Mouse (Mus musculus): Measurements from ENCODE around the gene Trim31. TPM values are rescaled to one million over a fixed set of nuclear protein-coding genes. Genes with fewer than 3 reads are reported as not detected.
A peak's percentile ranks its signal among the peaks of the same experiment; 100 is the strongest.

The Trim31 gene
- polyA plus RNA-seq, 2 experiments = not detected

- DNase-seq (ENCODE audit: low read depth in 3 of 3, low spot score in 3 of 3) = peak in 2 of 3 experiments; percentile 14 to 24
- no peaks in the 10 kb centered on the region; the same call in none of the 2 replicates for H3K27me3 ChIP-seq (ENCODE audit: control insufficient read depth, insufficient read depth, low read length)
- WGBS (ENCODE audit: insufficient replicate concordance) = 8% methylated on average over 9 of the region's 9 CpGs
- H3K27ac ChIP-seq = no peak overlapping the region
- ATAC-seq (ENCODE audit: insufficient read depth) = no peak
- H3K4me2 ChIP-seq (ENCODE audit: low read depth) = no peak overlapping the region
- H3K9ac ChIP-seq (replicated peaks) = no peak overlapping the region
- TF ChIP-seq CTCF (IDR thresholded peaks at IDR 0.05; ENCODE audit: low read depth) (peak; percentile 90), EP300 (IDR thresholded peaks at IDR 0.05; ENCODE audit: low read depth) (no peak)
- no peak overlapping the region for H3K4me3 ChIP-seq (ENCODE audit: insufficient read depth in 1 of 2, low read depth in 2 of 2, low read length in 2 of 2)
- no peaks in the 10 kb centered on the region for H3K4me1 ChIP-seq (replicated peaks; ENCODE audit: control insufficient read depth in 2 of 2, insufficient read depth in 2 of 2, low read length in 1 of 2)
- no peaks in the 10 kb centered on the region for H3K9me3 ChIP-seq (ENCODE audit: control insufficient read depth, low read length)
- no peaks in the 10 kb centered on the region for H3K36me3 ChIP-seq (replicated peaks; ENCODE audit: control insufficient read depth, insufficient read depth, low read depth)
These were observed 17.2 kb downstream of the Trim31 start for GRCm38 (mm10) chr17:36915076-36915475.

GRCm38 (mm10) chr17:36920239-36920638 lies 22.3 kb downstream of the Trim31 start:
- H3K27ac ChIP-seq = no peak overlapping the region
- DNase-seq (ENCODE audit: low read depth in 3 of 3, low spot score in 3 of 3) = no peak
- H3K9me3 ChIP-seq (ENCODE audit: control insufficient read depth, low read length) = no peaks in the 10 kb centered on the region
- H3K36me3 ChIP-seq (replicated peaks; ENCODE audit: control insufficient read depth, insufficient read depth, low read depth) = no peaks in the 10 kb centered on the region
- H3K4me1 ChIP-seq (replicated peaks; ENCODE audit: control insufficient read depth in 2 of 2, insufficient read depth in 2 of 2, low read length in 1 of 2) = no peaks in the 10 kb centered on the region
- ATAC-seq (ENCODE audit: insufficient read depth) = no peak
- no peaks in the 10 kb centered on the region; the same call in 1 of the 2 replicates for H3K27me3 ChIP-seq (ENCODE audit: control insufficient read depth, insufficient read depth, low read length)
- no peak overlapping the region for H3K4me3 ChIP-seq (ENCODE audit: insufficient read depth in 1 of 2, low read depth in 2 of 2, low read length in 2 of 2)
- no peak overlapping the region for H3K9ac ChIP-seq (replicated peaks)
- no peak for TF ChIP-seq CTCF (IDR thresholded peaks at IDR 0.05; ENCODE audit: low read depth)
- TF ChIP-seq EP300 (IDR thresholded peaks at IDR 0.05; ENCODE audit: low read depth) = no peak
- 37% methylated on average over 15 of the region's 15 CpGs for WGBS (ENCODE audit: insufficient replicate concordance)
- H3K4me2 ChIP-seq (ENCODE audit: low read depth) = no peak overlapping the region

- Histone ChIP-seq H3K27me3 (ENCODE audit: control insufficient read depth, insufficient read depth, low read length) (no peaks in the 10 kb centered on the region), H3K4me3 (ENCODE audit: insufficient read depth in 1 of 2, low read depth in 2 of 2, low read length in 2 of 2) (no peak overlapping the region), H3K27ac (no peak overlapping the region), H3K4me1 (replicated peaks; ENCODE audit: control insufficient read depth in 2 of 2, insufficient read depth in 2 of 2, low read length in 1 of 2) (no peaks in the 10 kb centered on the region), H3K9me3 (ENCODE audit: control insufficient read depth, low read length) (no peaks in the 10 kb centered on the region), H3K36me3 (replicated peaks; ENCODE audit: control insufficient read depth, insufficient read depth, low read depth) (no peaks in the 10 kb centered on the region), H3K4me2 (ENCODE audit: low read depth) (no peak overlapping the region), H3K9ac (replicated peaks) (no peak overlapping the region)
- ATAC-seq (ENCODE audit: insufficient read depth) (no peak), DNase-seq (ENCODE audit: low read depth in 3 of 3, low spot score in 3 of 3) (no peak)
- TF ChIP-seq CTCF (IDR thresholded peaks at IDR 0.05; ENCODE audit: low read depth) (no peak), EP300 (IDR thresholded peaks at IDR 0.05; ENCODE audit: low read depth) (no peak)
- WGBS (ENCODE audit: insufficient replicate concordance) = 56% methylated on average over 4 of the region's 4 CpGs
These were observed 24.8 kb downstream of the Trim31 start for GRCm38 (mm10) chr17:36922715-36923114.

- Histone ChIP-seq H3K4me2 (ENCODE audit: low read depth) (no peak overlapping the region), H3K27me3 (ENCODE audit: control insufficient read depth, insufficient read depth, low read length) (no peaks in the 10 kb centered on the region), H3K9ac (replicated peaks) (no peak overlapping the region), H3K36me3 (replicated peaks; ENCODE audit: control insufficient read depth, insufficient read depth, low read depth) (no peaks in the 10 kb centered on the region), H3K4me1 (replicated peaks; ENCODE audit: control insufficient read depth in 2 of 2, insufficient read depth in 2 of 2, low read length in 1 of 2) (no peaks in the 10 kb centered on the region), H3K9me3 (ENCODE audit: control insufficient read depth, low read length) (no peaks in the 10 kb centered on the region), H3K4me3 (ENCODE audit: insufficient read depth in 1 of 2, low read depth in 2 of 2, low read length in 2 of 2) (no peak overlapping the region), H3K27ac (no peak overlapping the region)
- TF ChIP-seq CTCF (IDR thresholded peaks at IDR 0.05; ENCODE audit: low read depth) (no peak), EP300 (IDR thresholded peaks at IDR 0.05; ENCODE audit: low read depth) (no peak)
- no peak for DNase-seq (ENCODE audit: low read depth in 3 of 3, low spot score in 3 of 3)
- ATAC-seq (ENCODE audit: insufficient read depth) = no peak
- WGBS (ENCODE audit: insufficient replicate concordance) = 52% methylated on average over 4 of the region's 4 CpGs
These were observed 25.6 kb downstream of the Trim31 start for GRCm38 (mm10) chr17:36923491-36923890.

- WGBS (ENCODE audit: insufficient replicate concordance) = 44% methylated on average over 10 of the region's 10 CpGs
- Histone ChIP-seq H3K4me1 (replicated peaks; ENCODE audit: control insufficient read depth in 2 of 2, insufficient read depth in 2 of 2, low read length in 1 of 2) (no peaks in the 10 kb centered on the region), H3K9me3 (ENCODE audit: control insufficient read depth, low read length) (no peaks in the 10 kb centered on the region), H3K4me3 (ENCODE audit: insufficient read depth in 1 of 2, low read depth in 2 of 2, low read length in 2 of 2) (no peak overlapping the region), H3K4me2 (ENCODE audit: low read depth) (no peak overlapping the region), H3K27ac (no peak overlapping the region), H3K36me3 (replicated peaks; ENCODE audit: control insufficient read depth, insufficient read depth, low read depth) (no peaks in the 10 kb centered on the region), H3K27me3 (ENCODE audit: control insufficient read depth, insufficient read depth, low read length) (no peaks in the 10 kb centered on the region), H3K9ac (replicated peaks) (no peak overlapping the region)
- ATAC-seq (ENCODE audit: insufficient read depth) (no peak), DNase-seq (ENCODE audit: low read depth in 3 of 3, low spot score in 3 of 3) (no peak)
- TF ChIP-seq CTCF (IDR thresholded peaks at IDR 0.05; ENCODE audit: low read depth) (no peak), EP300 (IDR thresholded peaks at IDR 0.05; ENCODE audit: low read depth) (no peak)
These were observed 29.7 kb downstream of the Trim31 start for GRCm38 (mm10) chr17:36927496-36928120.

Measured in liver, embryonic 14.5 days (tissue).